ENCODE assay signal across 1 mouse cellular context in the genomic region with DNA sequence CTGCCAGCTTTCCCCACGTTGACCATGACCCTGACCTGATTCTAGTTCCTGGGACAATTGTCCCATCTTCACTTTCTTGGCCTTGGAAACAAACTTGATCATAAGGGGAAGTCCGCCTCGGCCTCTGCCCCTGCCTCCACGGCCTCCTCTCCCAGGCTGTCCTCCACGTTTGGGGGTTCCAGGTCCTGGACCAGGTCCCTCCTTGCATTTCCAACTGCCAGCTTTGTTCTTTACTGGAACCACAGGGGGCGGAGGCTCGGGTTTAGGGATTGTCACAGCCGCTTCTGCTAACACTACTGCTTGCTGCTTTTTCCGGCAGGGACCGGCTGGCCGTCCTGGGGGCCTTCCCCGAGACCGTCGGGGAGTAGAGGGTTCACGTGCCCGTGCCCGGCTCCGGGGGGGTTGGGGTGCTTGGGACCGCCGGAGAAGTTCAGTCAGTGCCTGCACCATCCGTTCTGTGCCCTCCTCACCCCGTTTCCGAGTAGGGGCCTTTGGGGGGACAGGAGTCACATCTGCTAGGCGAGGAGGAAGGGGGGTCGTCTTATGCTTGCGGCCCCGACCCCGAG.
TF ChIP-seq lines count a peak whose summit lies in the region.

No protein-coding gene starts in this region.

TF ChIP-seq in CH12.LX, 34 proteins besides CTCF, POLR2A, EP300 and RAD21 (continued from another document):
- TF ChIP-seq MAFK (IDR thresholded peaks at IDR 0.05; ENCODE audit: insufficient replicate concordance, low read length) (no peak), GABPA (IDR thresholded peaks at IDR 0.05; ENCODE audit: insufficient replicate concordance, low read depth, low read length) (no peak), HCFC1 (IDR thresholded peaks at IDR 0.05; ENCODE audit: low read depth, low read length) (no peak), MXI1 (IDR thresholded peaks at IDR 0.05; ENCODE audit: low read depth, low read length) (no peak), TCF12 (IDR thresholded peaks at IDR 0.05; ENCODE audit: low read depth, low read length) (no peak)
